Mouse (Mus musculus): Measurements from ENCODE around the gene Myo7a.

DNA sequence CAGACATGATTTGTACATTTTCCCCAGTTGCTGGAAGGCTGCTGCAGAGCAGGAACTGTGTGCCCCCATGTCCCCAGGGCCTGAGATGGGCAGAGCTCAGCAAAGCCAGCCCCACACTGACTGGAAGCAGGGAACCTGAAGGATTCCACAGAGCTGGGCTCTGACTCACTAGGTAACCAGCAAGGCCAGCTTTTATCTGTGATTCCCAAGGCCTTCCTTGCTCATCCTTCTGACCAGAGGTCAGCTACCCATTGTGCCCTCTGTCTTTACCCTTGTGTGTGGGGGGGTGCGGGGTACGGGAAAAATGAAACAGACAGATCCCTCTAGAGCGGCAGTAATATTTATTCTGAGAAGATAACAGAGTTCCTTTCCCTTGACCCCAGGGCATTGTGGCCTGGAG is 1.9 kb upstream of the Myo7a start:
- no peak for TF ChIP-seq CTCF (IDR thresholded peaks at IDR 0.05)
- TF ChIP-seq EP300 (IDR thresholded peaks at IDR 0.05): no peak

Data from lung, postnatal 0 days (tissue).